Mouse (Mus musculus): ENCODE data around the gene Wdfy4.
A peak's percentile ranks its signal among the peaks of the same experiment; 100 is the strongest.

The Wdfy4 gene

GRCm38 (mm10) chr14:33189849-33190423 lies 4.6 kb upstream of the Wdfy4 start:
- DNase-seq (ENCODE audit: low spot score) = no peak

- DNase-seq (ENCODE audit: low spot score) = no peak
Measured at GRCm38 (mm10) chr14:33189230-33189629, 3.9 kb upstream of the Wdfy4 start.

- no peak for DNase-seq (ENCODE audit: low spot score)
Measured at GRCm38 (mm10) chr14:33187201-33187600, 1.9 kb upstream of the Wdfy4 start.

- DNase-seq (ENCODE audit: low spot score) = no peak
Measured at GRCm38 (mm10) chr14:33180102-33180501, 5.2 kb downstream of the Wdfy4 start.

- no peak for DNase-seq (ENCODE audit: low spot score)
Measured at GRCm38 (mm10) chr14:33175059-33175821, 10.1 kb downstream of the Wdfy4 start.

- no peak for DNase-seq (ENCODE audit: low spot score)
Measured at GRCm38 (mm10) chr14:33171942-33172341, 13.4 kb downstream of the Wdfy4 start.

GRCm38 (mm10) chr14:33168750-33169149 lies 16.6 kb downstream of the Wdfy4 start:
- no peak for DNase-seq (ENCODE audit: low spot score)

- DNase-seq (ENCODE audit: low spot score) = no peak
Measured at GRCm38 (mm10) chr14:33162238-33162637, 23.1 kb downstream of the Wdfy4 start.

GRCm38 (mm10) chr14:33158268-33158667 lies 27.0 kb downstream of the Wdfy4 start:
- no peak for DNase-seq (ENCODE audit: low spot score)

GRCm38 (mm10) chr14:33152941-33153340 lies 32.4 kb downstream of the Wdfy4 start:
- no peak for DNase-seq (ENCODE audit: low spot score)

GRCm38 (mm10) chr14:33146287-33146686 lies 39.0 kb downstream of the Wdfy4 start:
- no peak for DNase-seq (ENCODE audit: low spot score)

GRCm38 (mm10) chr14:33136843-33137242 lies 48.5 kb downstream of the Wdfy4 start:
- DNase-seq (ENCODE audit: low spot score) = no peak

GRCm38 (mm10) chr14:33135170-33135569 lies 50.1 kb downstream of the Wdfy4 start:
- no peak for DNase-seq (ENCODE audit: low spot score)

GRCm38 (mm10) chr14:33131044-33131758 lies 54.1 kb downstream of the Wdfy4 start:
- no peak for DNase-seq (ENCODE audit: low spot score)

GRCm38 (mm10) chr14:33116590-33116989 lies 68.7 kb downstream of the Wdfy4 start:
- no peak for DNase-seq (ENCODE audit: low spot score)

- no peak for DNase-seq (ENCODE audit: low spot score)
Measured at GRCm38 (mm10) chr14:33104809-33105208, 80.5 kb downstream of the Wdfy4 start.

- DNase-seq (ENCODE audit: low spot score) = no peak
Measured at GRCm38 (mm10) chr14:33101609-33102008, 83.7 kb downstream of the Wdfy4 start.

GRCm38 (mm10) chr14:33099926-33100325 lies 85.4 kb downstream of the Wdfy4 start:
- DNase-seq (ENCODE audit: low spot score) = no peak

GRCm38 (mm10) chr14:33099111-33099510 lies 86.2 kb downstream of the Wdfy4 start:
- no peak for DNase-seq (ENCODE audit: low spot score)

- DNase-seq (ENCODE audit: low spot score) = no peak
Measured at GRCm38 (mm10) chr14:33096462-33096861, 88.8 kb downstream of the Wdfy4 start.

- no peak for DNase-seq (ENCODE audit: low spot score)
Measured at GRCm38 (mm10) chr14:33083326-33083725, 102.0 kb downstream of the Wdfy4 start.

GRCm38 (mm10) chr14:33082301-33082700 lies 103.0 kb downstream of the Wdfy4 start:
- no peak for DNase-seq (ENCODE audit: low spot score)

- DNase-seq (ENCODE audit: low spot score) = peak; percentile 9
Measured at GRCm38 (mm10) chr14:33081370-33081860, 103.9 kb downstream of the Wdfy4 start.

All from ovary, postnatal 14 days (tissue).